Mouse (Mus musculus) heart, embryonic 11.5 days (tissue): ENCODE measurements around the gene Myo7a. TPM values are rescaled to one million over a fixed set of nuclear protein-coding genes. Genes with fewer than 3 reads are reported as not detected.

ENCODE experiments used
- ATAC-seq: fragments of 200-750 bp; cut with Nextera tagmentation; replicated peaks from 2 replicates; pipeline ENCODE4 v1.8.0; 2017; ENCODE audit warnings: moderate library complexity; ENCODE audit not compliant: insufficient number of reproducible peaks, low FRiP score, low TSS enrichment
- H3K27ac ChIP-seq: fragments of 300-500 bp; sonication (generic); 2 replicates; pipeline ENCODE4 v1.5.1; 2014; ENCODE audit warnings: mild to moderate bottlenecking, low read depth, low read length
- H3K27me3 ChIP-seq: fragments of 300-500 bp; sonication (generic); 2 replicates; pipeline ENCODE4 v1.6.1; 2014; ENCODE audit warnings: mild to moderate bottlenecking, low read length, mixed read lengths; ENCODE audit not compliant: control insufficient read depth, insufficient read depth
- H3K36me3 ChIP-seq: fragments of 300-500 bp; sonication (generic); 2 replicates; pipeline ENCODE4 v1.6.1; 2014; ENCODE audit warnings: mild to moderate bottlenecking, low read length, moderate library complexity, mixed read lengths; ENCODE audit not compliant: control insufficient read depth, insufficient read depth
- H3K4me1 ChIP-seq: fragments of 300-500 bp; sonication (generic); 2 replicates; pipeline ENCODE4 v1.6.1; 2014; ENCODE audit warnings: low read length; ENCODE audit not compliant: control insufficient read depth, insufficient read depth
- H3K4me2 ChIP-seq: fragments of 300-500 bp; sonication (generic); 2 replicates; pipeline ENCODE4 v1.6.1; 2014; ENCODE audit warnings: mild to moderate bottlenecking, moderate library complexity
- H3K4me3 ChIP-seq: fragments of 300-500 bp; sonication (generic); 2 replicates; pipeline ENCODE4 v1.5.1; 2014; ENCODE audit warnings: low read depth, low read length
- H3K9ac ChIP-seq: fragments of 300-500 bp; sonication (generic); 2 replicates; pipeline ENCODE4 v1.6.1; 2014; ENCODE audit warnings: mild to moderate bottlenecking, low read depth, low read length, moderate library complexity
- H3K9me3 ChIP-seq: fragments of 300-500 bp; sonication (generic); replicated peaks from 2 replicates; pipeline ENCODE4 v1.6.1; 2016; ENCODE audit warnings: low read length; ENCODE audit not compliant: control insufficient read depth
- WGBS: fragments of 180-500 bp; shearing (Covaris S2); extraction: QIAGEN DNeasy Blood & Tissue Kit; methylation state at CpG from one replicate; pipeline ENCODE4 v1.1.7; 2014; ENCODE audit not compliant: insufficient replicate concordance; 5-methylcytosine and 5-hydroxymethylcytosine counted together
- polyA plus RNA-seq: library from polyadenylated mRNA; unstranded; fragments of >200 nt; fragmentation: Nextera tagmentation; extraction: Ambion mirVana; gene quantifications from 2 replicates; pipeline ENCODE4 v1.2.1, GENCODE M21; 2014

Myo7a gene
- polyA plus RNA-seq, 1 experiment from 2014 or later, result 8.4 TPM

- Histone ChIP-seq H3K4me1 (peaks cover 21% of the 10 kb centered on the region), H3K27me3 (no peaks in the 10 kb centered on the region; the same call in 1 of the 2 replicates), H3K4me3 (no peak overlapping the region), H3K27ac (no peak overlapping the region), H3K9me3 (no peaks in the 10 kb centered on the region), H3K36me3 (no peaks in the 10 kb centered on the region), H3K4me2 (no peak overlapping the region), H3K9ac (no peak overlapping the region)
- ATAC-seq, result no peak
- 77% methylated on average over 8 of the region's 8 CpGs for WGBS
These were observed 28.4 kb upstream of the Myo7a start for GRCm38 (mm10) chr7:98147766-98148165.

GRCm38 (mm10) chr7:98146447-98146845, 27.1 kb upstream of the Myo7a start:
- Histone ChIP-seq H3K36me3 (no peaks in the 10 kb centered on the region), H3K27me3 (no peaks in the 10 kb centered on the region; the same call in 1 of the 2 replicates), H3K4me1 (peaks cover 24% of the 10 kb centered on the region), H3K4me3 (no peak overlapping the region), H3K4me2 (no peak overlapping the region), H3K27ac (no peak overlapping the region), H3K9ac (no peak overlapping the region), H3K9me3 (no peaks in the 10 kb centered on the region)
- 78% methylated on average over 8 of the region's 8 CpGs for WGBS
- no peak for ATAC-seq

- Histone ChIP-seq H3K27me3 (no peaks in the 10 kb centered on the region; the same call in 1 of the 2 replicates), H3K4me1 (peaks cover 27% of the 10 kb centered on the region), H3K27ac (no peak overlapping the region), H3K4me2 (no peak overlapping the region), H3K4me3 (no peak overlapping the region), H3K9ac (no peak overlapping the region), H3K9me3 (no peaks in the 10 kb centered on the region), H3K36me3 (no peaks in the 10 kb centered on the region)
- no peak for ATAC-seq
- WGBS, result 75% methylated on average over 12 of the region's 12 CpGs
These were observed 26.6 kb upstream of the Myo7a start for GRCm38 (mm10) chr7:98145842-98146446.

GRCm38 (mm10) chr7:98145402-98145801, 26.1 kb upstream of the Myo7a start, which contains the start of gene Omp:
Omp (minus strand) TSS chr7:98145502.
- no peak for ATAC-seq
- Histone ChIP-seq H3K4me1 (peaks cover 30% of the 10 kb centered on the region), H3K9me3 (no peaks in the 10 kb centered on the region), H3K4me2 (no peak within 1 kb of the TSS), H3K9ac (no peak within 1 kb of the TSS), H3K4me3 (no peak within 1 kb of the TSS), H3K27me3 (no peaks in the 10 kb centered on the region; the same call in 1 of the 2 replicates), H3K36me3 (no peaks in the 10 kb centered on the region), H3K27ac (no peak within 1 kb of the TSS)
- 87% methylated on average over 5 of the region's 5 CpGs for WGBS

- Histone ChIP-seq H3K9me3 (no peaks in the 10 kb centered on the region), H3K36me3 (no peaks in the 10 kb centered on the region), H3K4me2 (no peak overlapping the region), H3K27me3 (no peaks in the 10 kb centered on the region; the same call in 1 of the 2 replicates), H3K4me1 (peaks cover 32% of the 10 kb centered on the region), H3K27ac (no peak overlapping the region), H3K9ac (no peak overlapping the region), H3K4me3 (no peak overlapping the region)
- WGBS, result 61% methylated on average over 3 of the region's 3 CpGs
- ATAC-seq, result no peak
These were observed 23.3 kb upstream of the Myo7a start for GRCm38 (mm10) chr7:98142648-98143047.

- no peak for ATAC-seq
- 72% methylated on average over 8 of the region's 8 CpGs for WGBS
These were observed 22.9 kb upstream of the Myo7a start for GRCm38 (mm10) chr7:98142247-98142646.

GRCm38 (mm10) chr7:98141206-98141605, 21.9 kb upstream of the Myo7a start:
- peaks cover 27% of the 10 kb centered on the region for H3K4me1 ChIP-seq
- 67% methylated on average over 3 of the region's 3 CpGs for WGBS
- H3K9ac ChIP-seq, result no peak overlapping the region
- no peaks in the 10 kb centered on the region for H3K36me3 ChIP-seq
- no peaks in the 10 kb centered on the region; the same call in 1 of the 2 replicates for H3K27me3 ChIP-seq
- ATAC-seq, result no peak
- no peak overlapping the region for H3K4me3 ChIP-seq
- no peaks in the 10 kb centered on the region for H3K9me3 ChIP-seq
- no peak overlapping the region for H3K4me2 ChIP-seq
- no peak overlapping the region for H3K27ac ChIP-seq

More at GRCm38 (mm10) chr7:98142247-98142646, 22.9 kb upstream of the Myo7a start:
- Histone ChIP-seq H3K4me1 (peaks cover 29% of the 10 kb centered on the region), H3K27me3 (no peaks in the 10 kb centered on the region; the same call in 1 of the 2 replicates), H3K27ac (no peak overlapping the region), H3K9ac (no peak overlapping the region), H3K36me3 (no peaks in the 10 kb centered on the region), H3K9me3 (no peaks in the 10 kb centered on the region), H3K4me2 (no peak overlapping the region), H3K4me3 (no peak overlapping the region)

- H3K9me3 ChIP-seq, result no peaks in the 10 kb centered on the region
- H3K27me3 ChIP-seq, result no peaks in the 10 kb centered on the region; the same call in 1 of the 2 replicates
- H3K36me3 ChIP-seq, result no peaks in the 10 kb centered on the region
- no peak overlapping the region for H3K4me3 ChIP-seq
- no peak overlapping the region for H3K9ac ChIP-seq
- no peak for ATAC-seq
- peaks cover 27% of the 10 kb centered on the region for H3K4me1 ChIP-seq
- no peak overlapping the region for H3K4me2 ChIP-seq
- 10% methylated on average over 2 of the region's 2 CpGs for WGBS
- peak overlapping the region; percentile 54 for H3K27ac ChIP-seq
These were observed 21.3 kb upstream of the Myo7a start for GRCm38 (mm10) chr7:98140597-98140996.

- WGBS, result 10% methylated on average over 9 of the region's 9 CpGs
- Histone ChIP-seq H3K4me3 (no peak overlapping the region), H3K4me2 (peak overlapping the region; percentile 23), H3K9ac (no peak overlapping the region), H3K27ac (no peak overlapping the region), H3K27me3 (no peaks in the 10 kb centered on the region; the same call in 1 of the 2 replicates), H3K9me3 (no peaks in the 10 kb centered on the region), H3K4me1 (peaks cover 27% of the 10 kb centered on the region), H3K36me3 (no peaks in the 10 kb centered on the region)
- ATAC-seq, result no peak
These were observed 19.9 kb upstream of the Myo7a start for GRCm38 (mm10) chr7:98139216-98139615.
